In genomic region chr14:93329247-93329646, GRCm38 (mm10) we compare ENCODE assay signal across 20 mouse cellular contexts.
"Had no signal": no experiment of that assay in that cellular context is flagged by ENCODE, and none has a peak within 500 bp of the region (broad histone marks: within the 10 kb centered on the region; RNA-seq: fewer than 3 reads in every experiment).

No protein-coding gene starts in this region.

- H3K9ac ChIP-seq: limb, embryonic 12.5 days; limb, embryonic 15.5 days; liver, embryonic 14.5 days; lung, embryonic 15.5 days; midbrain, embryonic 12.5 days; stomach, embryonic 15.5 days had no signal

- H3K4me1 ChIP-seq: limb, embryonic 12.5 days; limb, embryonic 15.5 days; lung, embryonic 15.5 days; megakaryocyte, embryonic 14.5 days; stomach, embryonic 15.5 days had no signal

- H3K4me2 ChIP-seq: limb, embryonic 12.5 days; limb, embryonic 15.5 days; liver, embryonic 11.5 days; lung, embryonic 15.5 days; midbrain, embryonic 12.5 days; stomach, embryonic 15.5 days had no signal

- H3K27ac ChIP-seq: limb, embryonic 12.5 days; limb, embryonic 15.5 days; liver, embryonic 14.5 days; lung, embryonic 15.5 days; midbrain, embryonic 12.5 days; stomach, embryonic 15.5 days had no signal

- H3K27me3 ChIP-seq: limb, embryonic 12.5 days; limb, embryonic 15.5 days; lung, embryonic 15.5 days; megakaryocyte, embryonic 14.5 days; midbrain, embryonic 12.5 days; stomach, embryonic 15.5 days had no signal

- H3K9me3 ChIP-seq: limb, embryonic 12.5 days; limb, embryonic 15.5 days; lung, embryonic 15.5 days; megakaryocyte, embryonic 14.5 days; midbrain, embryonic 12.5 days; stomach, embryonic 15.5 days had no signal

- DNase-seq: kidney, adult 18-20 months; kidney, adult 9 months; kidney, postnatal 14 days; kidney, postnatal 4 days; left cerebral cortex, postnatal 4 days; lung, adult 18-20 months; lung, postnatal 10 days; lung, postnatal 36 days; right cerebral cortex, postnatal 25 days; spleen, adult 18-20 months; thymus, adult 18-20 months; thymus, postnatal 36 days had no signal

- H3K4me3 ChIP-seq: limb, embryonic 12.5 days; limb, embryonic 15.5 days; lung, embryonic 15.5 days; megakaryocyte, embryonic 14.5 days; midbrain, embryonic 12.5 days; stomach, embryonic 15.5 days had no signal

- H3K36me3 ChIP-seq: limb, embryonic 12.5 days; limb, embryonic 15.5 days; lung, embryonic 15.5 days; midbrain, embryonic 12.5 days; stomach, embryonic 15.5 days had no signal
